Mouse (Mus musculus): ENCODE data around the gene Slc28a1.

- TF ChIP-seq POLR2A (IDR thresholded peaks at IDR 0.05; ENCODE audit: insufficient read depth, low read depth, low read length) (no peak), CTCF (IDR thresholded peaks at IDR 0.05; ENCODE audit: insufficient read depth, low read depth, low read length) (no peak)
Observed at GRCm38 (mm10) chr7:81066714-81067113, 47.9 kb upstream of the Slc28a1 start.
